Comparison of ENCODE assay signal across 16 mouse cellular contexts in genomic region chr2:19060218-19060915, GRCm38 (mm10).
DNase-seq lines count a peak whose midpoint lies in the region; ATAC-seq and TF ChIP-seq lines count a peak whose summit lies in the region.
"Had no signal": no experiment of that assay in that cellular context is flagged by ENCODE, and none has a peak within 500 bp of the region (broad histone marks: within the 10 kb centered on the region; RNA-seq: fewer than 3 reads in every experiment).

No protein-coding gene starts in this region.

- no peaks in the 10 kb centered on the region for H3K36me3 ChIP-seq in hindbrain, embryonic 13.5 days
- no peaks in the 10 kb centered on the region for H3K36me3 ChIP-seq in hindbrain, embryonic 12.5 days
- no peaks in the 10 kb centered on the region for H3K36me3 ChIP-seq in kidney, postnatal 0 days (ENCODE audit: insufficient read depth, low read length)
- no peaks in the 10 kb centered on the region for H3K36me3 ChIP-seq in limb, embryonic 14.5 days (ENCODE audit: control insufficient read depth, insufficient read depth, low read length)
- H3K36me3 ChIP-seq: forebrain, embryonic 15.5 days; lung, embryonic 15.5 days had no signal

- H3K27ac ChIP-seq in hindbrain, embryonic 13.5 days: no peak overlapping the region
- no peak overlapping the region for H3K27ac ChIP-seq in hindbrain, embryonic 12.5 days
- no peak overlapping the region for H3K27ac ChIP-seq in kidney, postnatal 0 days
- no peak overlapping the region for H3K27ac ChIP-seq in limb, embryonic 14.5 days (replicated peaks; ENCODE audit: low read depth, low read length)
- H3K27ac ChIP-seq: forebrain, embryonic 15.5 days; heart, adult 2 months; lung, embryonic 15.5 days; stomach, postnatal 0 days had no signal

- 69% methylated on average over 9 of the region's 9 CpGs for WGBS in hindbrain, embryonic 13.5 days
- 78% methylated on average over 9 of the region's 9 CpGs for WGBS in hindbrain, embryonic 12.5 days
- 53% methylated on average over 9 of the region's 9 CpGs for WGBS in kidney, postnatal 0 days
- WGBS in limb, embryonic 14.5 days: 37% methylated on average over 9 of the region's 9 CpGs

- H3K4me2 ChIP-seq in hindbrain, embryonic 13.5 days: no peak overlapping the region
- no peak overlapping the region for H3K4me2 ChIP-seq in hindbrain, embryonic 12.5 days (replicated peaks)
- H3K4me2 ChIP-seq in kidney, postnatal 0 days (ENCODE audit: low read length): no peak overlapping the region
- no peak overlapping the region for H3K4me2 ChIP-seq in limb, embryonic 14.5 days (replicated peaks; ENCODE audit: low read depth, low read length, severe bottlenecking)
- H3K4me2 ChIP-seq: forebrain, embryonic 15.5 days; liver, embryonic 11.5 days; lung, embryonic 15.5 days had no signal

- H3K4me3 ChIP-seq in hindbrain, embryonic 13.5 days: no peak overlapping the region
- H3K4me3 ChIP-seq in hindbrain, embryonic 12.5 days: no peak overlapping the region
- H3K4me3 ChIP-seq in kidney, postnatal 0 days (replicated peaks; ENCODE audit: low read depth, low read length): no peak overlapping the region
- H3K4me3 ChIP-seq in limb, embryonic 14.5 days (replicated peaks; ENCODE audit: low read length): no peak overlapping the region
- H3K4me3 ChIP-seq: forebrain, embryonic 15.5 days; heart, adult 2 months; lung, embryonic 15.5 days; megakaryocyte, embryonic 14.5 days had no signal

- TF ChIP-seq CTCF in kidney, postnatal 0 days (IDR thresholded peaks at IDR 0.05; ENCODE audit: low read depth): no peak

- H3K27me3 ChIP-seq in hindbrain, embryonic 13.5 days: no peaks in the 10 kb centered on the region
- H3K27me3 ChIP-seq in hindbrain, embryonic 12.5 days: no peaks in the 10 kb centered on the region
- H3K27me3 ChIP-seq in kidney, postnatal 0 days (ENCODE audit: insufficient read depth, low read length): no peaks in the 10 kb centered on the region
- H3K27me3 ChIP-seq in limb, embryonic 14.5 days (ENCODE audit: control insufficient read depth, insufficient read depth, low read length): no peaks in the 10 kb centered on the region
- H3K27me3 ChIP-seq: forebrain, embryonic 15.5 days; lung, embryonic 15.5 days; megakaryocyte, embryonic 14.5 days had no signal

- no peaks in the 10 kb centered on the region for H3K4me1 ChIP-seq in hindbrain, embryonic 13.5 days (replicated peaks)
- H3K4me1 ChIP-seq in hindbrain, embryonic 12.5 days: no peaks in the 10 kb centered on the region
- no peaks in the 10 kb centered on the region for H3K4me1 ChIP-seq in kidney, postnatal 0 days (replicated peaks; ENCODE audit: insufficient read depth, low read length)
- H3K4me1 ChIP-seq in limb, embryonic 14.5 days (ENCODE audit: control insufficient read depth, insufficient read depth, low read length): 0 out of 2 replicates have a peak, but pooled peaks cover 4% of the 10 kb centered on the region

- TF ChIP-seq POLR2A in limb, embryonic 14.5 days (IDR thresholded peaks at IDR 0.05; ENCODE audit: borderline replicate concordance, extremely low read depth, insufficient read depth, insufficient read length): no peak

- ATAC-seq in hindbrain, embryonic 13.5 days (ENCODE audit: low FRiP score): peak; percentile 54; the same call in 1 of the 2 replicates
- ATAC-seq in hindbrain, embryonic 12.5 days (ENCODE audit: low FRiP score): no peak
- ATAC-seq in kidney, postnatal 0 days (replicated peaks; ENCODE audit: low FRiP score, low read depth): no peak
- ATAC-seq in limb, embryonic 14.5 days (ENCODE audit: low FRiP score, low read depth): no peak
- ATAC-seq: forebrain, embryonic 15.5 days had no signal

- no peaks in the 10 kb centered on the region for H3K9me3 ChIP-seq in hindbrain, embryonic 13.5 days
- no peaks in the 10 kb centered on the region for H3K9me3 ChIP-seq in hindbrain, embryonic 12.5 days (replicated peaks)
- H3K9me3 ChIP-seq in kidney, postnatal 0 days (replicated peaks; ENCODE audit: low read length): no peaks in the 10 kb centered on the region
- H3K9me3 ChIP-seq in limb, embryonic 14.5 days (ENCODE audit: control insufficient read depth, low read length): no peaks in the 10 kb centered on the region
- H3K9me3 ChIP-seq: forebrain, embryonic 15.5 days; lung, embryonic 15.5 days; megakaryocyte, embryonic 14.5 days had no signal

- H3K9ac ChIP-seq in hindbrain, embryonic 13.5 days: no peak overlapping the region
- H3K9ac ChIP-seq in hindbrain, embryonic 12.5 days: no peak overlapping the region
- no peak overlapping the region for H3K9ac ChIP-seq in kidney, postnatal 0 days (ENCODE audit: low read depth, low read length)
- H3K9ac ChIP-seq in limb, embryonic 14.5 days (ENCODE audit: low read depth, low read length, severe bottlenecking): no peak overlapping the region
- H3K9ac ChIP-seq: forebrain, embryonic 15.5 days; lung, embryonic 15.5 days had no signal

- DNase-seq in kidney, postnatal 0 days (ENCODE audit: low spot score): peak; percentile 50
- no peak for DNase-seq in kidney, postnatal 4 days
- DNase-seq in gonadal fat pad, adult 2 months (ENCODE audit: low read depth): peak; percentile 23
- DNase-seq in limb, embryonic 14.5 days (ENCODE audit: low spot score): peak; percentile 58
- DNase-seq in cerebellum, adult 9-11 months: no peak
- DNase-seq: cerebellum, adult 2 months; heart, adult 2 months; kidney, postnatal 14 days; thymus, postnatal 36 days had no signal

Comparison
In these comparisons a context has a peak if more than half of its experiments do, and no peak if none do; other contexts are left out.
1. DNase-seq: peak in kidney, postnatal 0 days (single experiment), gonadal fat pad, adult 2 months (single experiment) and limb, embryonic 14.5 days (single experiment); none in kidney, postnatal 4 days (0 of 2) and cerebellum, adult 9-11 months (single experiment).